In genomic region chr15:100126456-100127107, GRCm38 (mm10) we compare ENCODE assay signal across 8 mouse cellular contexts.
DNase-seq lines count a peak whose midpoint lies in the region; ATAC-seq and TF ChIP-seq lines count a peak whose summit lies in the region.

No protein-coding gene starts in this region.

- CTCF ChIA-PET in Patski (lab: Charles Lee), result interaction anchor here (0.8 to 4.8 kb wide), 9 partner anchors 12 to 91 kb away, joined by 3 to 47 read pairs (median 5); partner anchors contain the start of gene Dip2b

- peaks cover 5% of the 10 kb centered on the region for H3K4me1 ChIP-seq in hindbrain, embryonic 16.5 days (ENCODE audit: control insufficient read depth, insufficient read depth, low read depth, low read length)

- 0 out of 2 replicates have a peak overlapping the region, but pooled peaks have one; percentile 37 for H3K9ac ChIP-seq in hindbrain, embryonic 16.5 days (ENCODE audit: low read depth, low read length)

- TF ChIP-seq CTCF in Patski (IDR thresholded peaks at IDR 0.05), result peak; percentile 98

- no peaks in the 10 kb centered on the region for H3K9me3 ChIP-seq in hindbrain, embryonic 16.5 days (ENCODE audit: control insufficient read depth, low read length)

- peak; percentile 66 for ATAC-seq in Patski
- ATAC-seq in hindbrain, embryonic 16.5 days, result peak; percentile 84
- peak; percentile 98 for ATAC-seq in megakaryocyte, adult 5-6 weeks (ENCODE audit: poor library complexity, severe bottlenecking)

- in situ Hi-C loops in Patski (cut with MboI; ENCODE audit: low pct_unique_long_range_greater_than_20kb), result loop anchor here (5.0 kb wide), 1 partner anchor 89 kb away; the partner anchor contains the start of gene Dip2b

- H3K4me2 ChIP-seq in hindbrain, embryonic 16.5 days (ENCODE audit: low read length), result peak overlapping the region; percentile 13; the same call in 1 of the 2 replicates

- WGBS in hindbrain, embryonic 16.5 days, result 6% methylated on average over 11 of the region's 11 CpGs

- H3K4me3 ChIP-seq in hindbrain, embryonic 16.5 days (ENCODE audit: low read length), result no peak overlapping the region

- no peaks in the 10 kb centered on the region for H3K36me3 ChIP-seq in hindbrain, embryonic 16.5 days (ENCODE audit: control insufficient read depth, insufficient read depth, low read length)

- no peaks in the 10 kb centered on the region for H3K27me3 ChIP-seq in Patski
- no peaks in the 10 kb centered on the region for H3K27me3 ChIP-seq in hindbrain, embryonic 16.5 days (replicated peaks; ENCODE audit: control insufficient read depth, insufficient read depth, low read length)

- peak; percentile 39 for DNase-seq in Patski (ENCODE audit: low read depth, low spot score)
- DNase-seq in cerebellum, postnatal 14 days, result peak; percentile 91 to 92
- DNase-seq in gastrocnemius, adult 18-20 months (ENCODE audit: low spot score), result peak; percentile 89
- DNase-seq in left cerebral cortex, adult 11 months (ENCODE audit: low spot score), result peak; percentile 61
- DNase-seq in right cerebral cortex, adult 2 months (ENCODE audit: low spot score in 2 of 2), result peak; percentile 87 to 90
- peak; percentile 52 for DNase-seq in urinary bladder, postnatal 10 days (ENCODE audit: low spot score)

- peak overlapping the region; percentile 35 for H3K27ac ChIP-seq in hindbrain, embryonic 16.5 days (ENCODE audit: low read depth, low read length)

- POLR2A ChIA-PET in Patski (lab: Charles Lee), result interaction anchor here (2.5 kb wide), 1 partner anchor 87 kb away, joined by 11 read pairs; the partner anchor contains the start of gene Dip2b

Comparison
In these comparisons a context has a peak if more than half of its experiments do, and no peak if none do; other contexts are left out.
1. DNase-seq: peak in every context shown above with its lines; median percentile 92 in cerebellum, postnatal 14 days; 89 in gastrocnemius, adult 18-20 months; 88 in right cerebral cortex, adult 2 months; 61 in left cerebral cortex, adult 11 months; 52 in urinary bladder, postnatal 10 days; 39 in Patski.